Mouse (Mus musculus) ES-Bruce4 (cell line): Measurements from ENCODE around the gene Calcb.
A peak's percentile ranks its signal among the peaks of the same experiment; 100 is the strongest.

Experiments
- CTCF ChIP-seq: IDR thresholded peaks from one replicate; pipeline ENCODE4 v1.8.1; 2011; ENCODE audit warnings: low read depth, low read length
- POLR2A ChIP-seq: IDR thresholded peaks from one replicate; pipeline ENCODE4 v1.8.1; 2011; ENCODE audit warnings: low read length; ENCODE audit not compliant: insufficient read depth

DNA sequence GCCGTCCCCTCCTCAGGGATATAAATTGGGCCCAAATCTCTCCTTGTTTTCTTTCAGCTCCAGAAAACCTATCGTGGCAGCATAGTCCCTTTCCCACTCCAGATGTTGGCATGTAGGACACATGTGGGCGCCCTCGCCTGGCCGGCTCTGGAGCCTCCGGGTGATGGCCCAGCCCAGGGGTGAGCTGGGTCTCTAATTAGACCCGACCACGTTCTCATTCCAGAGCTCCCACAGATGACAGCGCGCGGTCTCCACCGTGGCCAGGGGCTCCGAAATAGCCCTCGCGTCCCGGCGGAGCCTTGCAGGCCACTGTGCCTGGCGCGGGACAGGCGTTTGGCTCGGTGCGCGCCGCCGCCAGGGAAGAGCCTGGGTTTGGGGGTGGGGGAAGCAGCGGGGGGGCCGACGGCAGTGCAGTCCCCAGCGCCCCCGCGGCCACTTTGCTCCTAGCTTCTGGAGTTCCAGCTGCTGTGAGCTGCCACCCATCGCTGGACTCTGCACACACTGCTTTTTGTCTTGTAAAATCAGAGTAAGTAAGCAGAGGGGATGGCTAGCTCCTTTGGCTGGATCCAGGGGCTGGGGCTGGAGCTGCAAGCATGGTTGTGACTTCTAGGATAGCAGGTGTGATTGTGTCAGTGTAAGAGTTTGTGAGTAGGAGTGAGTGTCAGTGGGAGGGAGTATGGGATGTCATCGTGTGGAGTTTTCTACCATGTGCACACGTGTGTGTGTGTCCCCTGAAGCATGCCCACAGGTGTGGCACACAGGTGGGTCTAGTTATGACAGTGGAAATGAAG is 27.2 kb downstream of the Calcb start:
- peak; percentile 18 for TF ChIP-seq CTCF
- no peak for TF ChIP-seq POLR2A
